Mouse (Mus musculus): Measurements from ENCODE around the gene Camta1. TPM values are rescaled to one million over a fixed set of nuclear protein-coding genes. Genes with fewer than 3 reads are reported as not detected.
A peak's percentile ranks its signal among the peaks of the same experiment; 100 is the strongest.

The Camta1 gene
- total RNA-seq, 1 experiment: 9.3 TPM

DNA sequence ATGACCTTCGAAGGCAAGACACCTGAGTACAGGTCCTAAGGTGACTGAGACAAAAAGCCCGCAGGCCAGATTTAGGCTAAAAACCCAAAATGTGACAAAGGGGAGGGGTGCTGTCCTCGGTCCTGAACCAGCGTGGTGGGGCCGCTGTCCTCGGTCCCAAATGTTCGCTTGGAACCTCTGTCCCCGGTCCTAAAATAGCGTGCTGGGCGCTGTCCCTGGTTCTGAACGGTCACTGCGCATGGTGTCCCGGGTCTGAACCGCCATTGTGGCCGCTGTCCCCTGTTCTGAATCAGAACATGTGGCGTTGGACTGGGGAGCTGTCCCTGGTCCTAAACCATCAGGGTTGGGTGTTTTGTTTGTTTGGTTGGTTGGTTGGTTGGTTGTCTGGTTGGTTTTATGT, 257.2 kb downstream of the Camta1 start:
- peak; percentile 90 for DNase-seq (ENCODE audit: low read depth, low spot score)
- no peak overlapping the region for H3K9ac ChIP-seq (ENCODE audit: insufficient read depth, low read depth, low read length, poor library complexity, severe bottlenecking)
- TF ChIP-seq HCFC1 (IDR thresholded peaks at IDR 0.05; ENCODE audit: borderline replicate concordance, insufficient read depth, low read length): no peak
- TF ChIP-seq ZC3H11A (IDR thresholded peaks at IDR 0.05; ENCODE audit: borderline replicate concordance, low read depth, low read length): no peak
- TF ChIP-seq MAFK (IDR thresholded peaks at IDR 0.05; ENCODE audit: insufficient read depth, low read depth, low read length): no peak
- TF ChIP-seq CHD2 (IDR thresholded peaks at IDR 0.05; ENCODE audit: low read depth, low read length): no peak
- no peak for TF ChIP-seq ZNF384 (IDR thresholded peaks at IDR 0.05; ENCODE audit: low read depth, low read length)
- H3K4me1 ChIP-seq (ENCODE audit: control insufficient read depth in 2 of 2, insufficient read depth in 2 of 2, low read length in 2 of 2, poor library complexity in 1 of 2): no peaks in the 10 kb centered on the region
- H3K4me3 ChIP-seq (ENCODE audit: insufficient read depth in 1 of 2, low read depth in 1 of 2, low read length in 2 of 2, poor library complexity in 1 of 2, severe bottlenecking in 1 of 2): no peak overlapping the region
- H3K27ac ChIP-seq (ENCODE audit: insufficient read depth, low read depth, low read length, poor library complexity, severe bottlenecking): no peak overlapping the region
- no peaks in the 10 kb centered on the region for H3K36me3 ChIP-seq (ENCODE audit: control insufficient read depth, insufficient read depth, low read length, poor library complexity, severe bottlenecking)
- in situ Hi-C loops (cut with MboI; ENCODE audit: low sequenced_read_pairs in 2 of 2, unreplicated experiment in 2 of 2): no loop called here
- no peaks in the 10 kb centered on the region for H3K9me3 ChIP-seq (ENCODE audit: control insufficient read depth, insufficient read depth, low read depth, low read length)

DNA sequence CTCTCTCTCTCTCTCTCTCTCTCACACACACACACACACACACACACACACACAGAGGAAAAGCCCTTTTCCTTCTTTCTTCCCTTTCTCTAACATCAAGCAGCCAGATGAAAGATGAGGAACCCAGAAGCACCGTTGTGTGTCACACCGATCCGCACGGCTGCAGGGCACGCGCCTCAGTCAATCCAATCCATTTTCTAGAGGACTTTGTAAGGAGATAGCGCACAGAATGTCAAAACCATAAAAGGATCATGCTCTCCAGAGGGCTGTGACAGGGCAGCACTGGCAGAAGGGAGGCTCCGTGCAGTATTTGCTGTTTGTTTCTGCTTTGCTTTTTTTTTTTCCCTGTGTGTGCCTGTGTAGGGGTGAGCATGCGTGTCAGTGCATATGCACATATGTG, 258.1 kb downstream of the Camta1 start:
- no peak overlapping the region for H3K4me3 ChIP-seq (ENCODE audit: insufficient read depth in 1 of 2, low read depth in 1 of 2, low read length in 2 of 2, poor library complexity in 1 of 2, severe bottlenecking in 1 of 2)
- no peaks in the 10 kb centered on the region for H3K36me3 ChIP-seq (ENCODE audit: control insufficient read depth, insufficient read depth, low read length, poor library complexity, severe bottlenecking)
- no peak overlapping the region for H3K27ac ChIP-seq (ENCODE audit: insufficient read depth, low read depth, low read length, poor library complexity, severe bottlenecking)
- in situ Hi-C loops (cut with MboI; ENCODE audit: low sequenced_read_pairs in 2 of 2, unreplicated experiment in 2 of 2): no loop called here
- TF ChIP-seq ZC3H11A (IDR thresholded peaks at IDR 0.05; ENCODE audit: borderline replicate concordance, low read depth, low read length) (no peak), HCFC1 (IDR thresholded peaks at IDR 0.05; ENCODE audit: borderline replicate concordance, insufficient read depth, low read length) (no peak), CHD2 (IDR thresholded peaks at IDR 0.05; ENCODE audit: low read depth, low read length) (no peak), MAFK (IDR thresholded peaks at IDR 0.05; ENCODE audit: insufficient read depth, low read depth, low read length) (no peak), ZNF384 (IDR thresholded peaks at IDR 0.05; ENCODE audit: low read depth, low read length) (no peak)
- no peaks in the 10 kb centered on the region for H3K9me3 ChIP-seq (ENCODE audit: control insufficient read depth, insufficient read depth, low read depth, low read length)
- no peaks in the 10 kb centered on the region for H3K4me1 ChIP-seq (ENCODE audit: control insufficient read depth in 2 of 2, insufficient read depth in 2 of 2, low read length in 2 of 2, poor library complexity in 1 of 2)
- H3K9ac ChIP-seq (ENCODE audit: insufficient read depth, low read depth, low read length, poor library complexity, severe bottlenecking): no peak overlapping the region
- DNase-seq (ENCODE audit: low read depth, low spot score): no peak

DNA sequence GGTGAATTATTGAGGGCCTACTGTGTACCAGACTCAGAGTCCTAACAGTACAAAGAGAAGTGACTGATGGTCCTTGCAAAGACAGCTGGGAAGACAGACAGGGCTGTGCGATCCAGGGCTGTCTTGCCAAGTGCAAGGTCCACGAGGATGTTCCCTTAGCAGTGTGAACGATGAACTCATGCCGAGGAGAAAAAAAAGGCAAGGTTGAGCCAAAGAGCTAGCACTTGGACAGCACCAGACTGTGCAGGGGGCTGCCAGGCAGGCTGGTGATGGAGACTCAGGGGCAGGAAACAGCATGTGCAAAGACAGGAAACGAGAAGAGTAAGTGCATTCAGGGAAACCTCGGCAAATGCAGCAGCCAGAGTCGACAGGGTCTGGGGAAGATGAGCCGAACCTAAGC, 266.6 kb downstream of the Camta1 start:
- no peak overlapping the region for H3K4me3 ChIP-seq (ENCODE audit: insufficient read depth in 1 of 2, low read depth in 1 of 2, low read length in 2 of 2, poor library complexity in 1 of 2, severe bottlenecking in 1 of 2)

DNA sequence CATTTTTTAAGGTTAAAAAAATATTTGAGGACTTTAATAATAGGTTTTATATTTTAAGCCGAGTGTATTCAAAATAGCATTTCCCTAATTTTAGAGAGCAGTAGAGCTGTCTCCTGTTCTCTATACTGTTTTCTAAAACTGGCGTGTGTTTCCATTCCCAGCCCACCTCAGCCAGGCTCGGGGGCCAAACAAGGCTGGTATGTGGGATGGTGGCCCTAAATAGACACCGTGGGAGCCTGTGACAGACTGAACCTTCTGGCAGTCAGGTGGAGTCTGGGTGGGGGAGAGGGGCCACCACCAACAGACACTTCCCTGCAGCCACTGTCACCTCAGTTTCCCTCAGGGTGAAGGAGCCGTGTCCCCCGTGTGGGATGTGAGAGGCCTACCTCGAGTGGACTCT, 268.6 kb downstream of the Camta1 start:
- Histone ChIP-seq H3K36me3 (ENCODE audit: control insufficient read depth, insufficient read depth, low read length, poor library complexity, severe bottlenecking) (no peaks in the 10 kb centered on the region), H3K27ac (ENCODE audit: insufficient read depth, low read depth, low read length, poor library complexity, severe bottlenecking) (no peak overlapping the region), H3K9me3 (ENCODE audit: control insufficient read depth, insufficient read depth, low read depth, low read length) (no peaks in the 10 kb centered on the region), H3K4me3 (ENCODE audit: insufficient read depth in 1 of 2, low read depth in 1 of 2, low read length in 2 of 2, poor library complexity in 1 of 2, severe bottlenecking in 1 of 2) (no peak overlapping the region), H3K4me1 (ENCODE audit: control insufficient read depth in 2 of 2, insufficient read depth in 2 of 2, low read length in 2 of 2, poor library complexity in 1 of 2) (no peaks in the 10 kb centered on the region), H3K9ac (ENCODE audit: insufficient read depth, low read depth, low read length, poor library complexity, severe bottlenecking) (no peak overlapping the region)
- in situ Hi-C loops (cut with MboI; ENCODE audit: low sequenced_read_pairs in 2 of 2, unreplicated experiment in 2 of 2): no loop called here
- no peak for DNase-seq (ENCODE audit: low read depth, low spot score)
- TF ChIP-seq MAFK (IDR thresholded peaks at IDR 0.05; ENCODE audit: insufficient read depth, low read depth, low read length): no peak
- no peak for TF ChIP-seq HCFC1 (IDR thresholded peaks at IDR 0.05; ENCODE audit: borderline replicate concordance, insufficient read depth, low read length)
- no peak for TF ChIP-seq ZC3H11A (IDR thresholded peaks at IDR 0.05; ENCODE audit: borderline replicate concordance, low read depth, low read length)
- no peak for TF ChIP-seq CHD2 (IDR thresholded peaks at IDR 0.05; ENCODE audit: low read depth, low read length)
- TF ChIP-seq ZNF384 (IDR thresholded peaks at IDR 0.05; ENCODE audit: low read depth, low read length): no peak

More for the DNA sequence above, 266.6 kb downstream of the Camta1 start:
- in situ Hi-C loops (cut with MboI; ENCODE audit: low sequenced_read_pairs in 2 of 2, unreplicated experiment in 2 of 2): no loop called here
- H3K9ac ChIP-seq (ENCODE audit: insufficient read depth, low read depth, low read length, poor library complexity, severe bottlenecking): no peak overlapping the region
- H3K27ac ChIP-seq (ENCODE audit: insufficient read depth, low read depth, low read length, poor library complexity, severe bottlenecking): no peak overlapping the region
- no peaks in the 10 kb centered on the region for H3K9me3 ChIP-seq (ENCODE audit: control insufficient read depth, insufficient read depth, low read depth, low read length)
- no peaks in the 10 kb centered on the region for H3K4me1 ChIP-seq (ENCODE audit: control insufficient read depth in 2 of 2, insufficient read depth in 2 of 2, low read length in 2 of 2, poor library complexity in 1 of 2)
- TF ChIP-seq ZNF384 (IDR thresholded peaks at IDR 0.05; ENCODE audit: low read depth, low read length) (no peak), MAFK (IDR thresholded peaks at IDR 0.05; ENCODE audit: insufficient read depth, low read depth, low read length) (no peak), CHD2 (IDR thresholded peaks at IDR 0.05; ENCODE audit: low read depth, low read length) (no peak), HCFC1 (IDR thresholded peaks at IDR 0.05; ENCODE audit: borderline replicate concordance, insufficient read depth, low read length) (no peak), ZC3H11A (IDR thresholded peaks at IDR 0.05; ENCODE audit: borderline replicate concordance, low read depth, low read length) (no peak)
- no peaks in the 10 kb centered on the region for H3K36me3 ChIP-seq (ENCODE audit: control insufficient read depth, insufficient read depth, low read length, poor library complexity, severe bottlenecking)
- DNase-seq (ENCODE audit: low read depth, low spot score): no peak

DNA sequence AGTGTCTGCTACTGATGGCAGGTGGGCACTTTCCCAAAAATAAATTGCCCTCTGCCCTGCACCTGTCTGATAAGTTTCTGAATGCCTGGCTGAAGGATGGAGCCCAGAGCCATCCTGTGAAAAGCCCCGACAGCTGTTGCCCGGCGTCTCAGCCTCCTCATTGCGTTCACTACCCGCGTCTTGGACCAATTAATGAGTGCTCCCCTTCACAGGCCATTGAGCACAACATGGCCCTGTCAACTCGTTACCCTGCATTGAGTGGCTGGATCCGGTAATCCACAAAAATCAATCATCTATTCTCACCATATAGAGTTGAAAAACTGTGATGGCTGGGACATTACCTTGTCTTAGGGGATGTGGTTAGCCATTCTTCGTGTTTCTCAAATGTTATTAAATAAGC, 275.6 kb downstream of the Camta1 start:
- no peak for DNase-seq (ENCODE audit: low read depth, low spot score)
- Histone ChIP-seq H3K4me3 (ENCODE audit: insufficient read depth in 1 of 2, low read depth in 1 of 2, low read length in 2 of 2, poor library complexity in 1 of 2, severe bottlenecking in 1 of 2) (no peak overlapping the region), H3K27ac (ENCODE audit: insufficient read depth, low read depth, low read length, poor library complexity, severe bottlenecking) (no peak overlapping the region), H3K9ac (ENCODE audit: insufficient read depth, low read depth, low read length, poor library complexity, severe bottlenecking) (no peak overlapping the region), H3K36me3 (ENCODE audit: control insufficient read depth, insufficient read depth, low read length, poor library complexity, severe bottlenecking) (no peaks in the 10 kb centered on the region), H3K9me3 (ENCODE audit: control insufficient read depth, insufficient read depth, low read depth, low read length) (no peaks in the 10 kb centered on the region), H3K4me1 (ENCODE audit: control insufficient read depth in 2 of 2, insufficient read depth in 2 of 2, low read length in 2 of 2, poor library complexity in 1 of 2) (no peaks in the 10 kb centered on the region)
- TF ChIP-seq ZNF384 (IDR thresholded peaks at IDR 0.05; ENCODE audit: low read depth, low read length): no peak
- no peak for TF ChIP-seq ZC3H11A (IDR thresholded peaks at IDR 0.05; ENCODE audit: borderline replicate concordance, low read depth, low read length)
- no peak for TF ChIP-seq MAFK (IDR thresholded peaks at IDR 0.05; ENCODE audit: insufficient read depth, low read depth, low read length)
- TF ChIP-seq HCFC1 (IDR thresholded peaks at IDR 0.05; ENCODE audit: borderline replicate concordance, insufficient read depth, low read length): no peak
- TF ChIP-seq CHD2 (IDR thresholded peaks at IDR 0.05; ENCODE audit: low read depth, low read length): no peak
- in situ Hi-C loops (cut with MboI; ENCODE audit: low sequenced_read_pairs in 2 of 2, unreplicated experiment in 2 of 2): no loop called here

Data from ES-E14 (cell line).